Mouse (Mus musculus): ENCODE measurements around the gene Cypt1.

Gene Cypt1

DNA sequence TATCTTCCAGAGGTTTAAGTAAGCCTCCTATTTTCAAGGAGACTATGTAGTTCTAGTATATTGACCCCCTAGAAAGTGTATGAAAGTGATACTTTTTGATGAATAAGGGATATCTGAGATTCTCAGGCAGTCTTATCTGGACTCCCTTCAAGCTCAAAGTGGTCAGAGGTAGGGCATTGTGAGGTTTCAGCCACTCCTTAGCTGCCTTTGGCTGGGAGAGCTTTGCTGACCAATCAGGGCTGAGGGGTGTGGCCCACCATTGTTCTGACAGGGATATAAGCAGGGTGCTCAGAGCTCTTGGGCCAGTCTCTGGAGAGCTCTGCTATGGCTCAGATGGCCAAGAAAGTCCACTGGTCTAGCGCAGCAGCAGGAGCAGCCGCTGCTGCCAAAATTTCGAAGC lies at the start of gene Cypt1:
TSS of gene Cypt1 (plus strand) at position 301 of the 400 bp plus-strand sequence.
- no peak for DNase-seq (ENCODE audit: low read depth)

DNA sequence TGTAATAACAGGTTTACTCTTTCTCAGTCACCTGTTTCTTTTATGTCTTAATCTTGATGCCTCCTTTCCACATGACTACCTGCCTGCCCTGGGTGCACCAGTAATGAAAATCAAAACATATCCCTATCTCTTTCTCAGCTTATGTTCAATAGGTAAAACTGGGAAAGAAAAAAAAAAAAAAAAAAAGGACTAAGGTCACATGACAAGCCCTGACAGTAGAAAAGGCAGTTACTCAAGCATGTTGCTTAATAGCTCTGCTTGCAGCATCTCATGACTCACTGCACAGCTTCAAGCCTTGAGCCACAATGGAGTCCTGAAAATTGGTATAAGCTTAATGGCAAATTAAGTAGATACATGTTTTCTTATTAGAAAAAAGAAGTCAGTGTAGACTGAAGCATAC lies 24.1 kb downstream of the Cypt1 start:
- DNase-seq (ENCODE audit: low read depth), result no peak

DNA sequence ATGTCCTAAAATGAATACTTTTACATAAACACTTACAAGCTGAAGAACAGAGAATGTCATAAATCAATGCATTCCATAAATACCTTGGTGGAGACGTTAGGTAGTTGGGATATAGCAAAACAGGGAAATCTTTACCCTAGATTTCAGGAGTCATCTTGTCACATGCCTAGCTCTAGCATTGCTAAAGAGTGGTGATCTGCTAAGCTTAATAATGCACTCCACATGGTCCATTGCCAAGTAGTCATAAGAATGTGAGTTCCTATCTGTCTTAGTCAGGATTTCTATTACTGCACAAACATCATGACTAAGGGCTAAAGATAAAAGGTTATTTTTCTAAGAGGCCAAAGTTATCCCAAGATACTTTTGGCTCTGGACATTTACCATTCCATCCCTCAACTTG lies 34.4 kb downstream of the Cypt1 start:
- DNase-seq (ENCODE audit: low read depth), result no peak

DNA sequence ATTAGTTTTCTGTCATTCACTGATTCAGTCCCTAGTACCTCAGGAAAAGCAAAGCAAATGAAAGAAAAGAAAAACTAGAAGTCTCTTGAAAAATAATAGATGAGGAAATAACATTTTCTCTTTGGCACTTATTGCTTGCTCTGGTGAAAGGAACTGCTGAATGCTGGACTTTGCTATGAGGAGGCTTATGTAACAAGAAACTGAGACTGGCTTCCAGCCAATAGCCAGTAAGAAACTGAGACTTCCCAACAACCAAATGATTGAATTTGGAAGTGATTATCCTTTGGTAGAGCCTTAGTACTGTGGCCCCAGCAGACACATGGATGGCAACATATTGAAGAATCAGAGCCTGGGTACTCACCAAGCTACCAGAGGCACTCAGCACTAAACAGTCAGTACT lies 35.8 kb downstream of the Cypt1 start:
- no peak for DNase-seq (ENCODE audit: low read depth)
